Mouse (Mus musculus) embryo, embryonic 10.5 days (tissue): ENCODE measurements at regions not wholly inside any gene's neighbourhood (a gene's known extent, or its start where the extent isn't known, plus 50 kb on each side); places are given as distances from the start of the nearest gene placed in this dataset.

ENCODE experiments used
- DNase-seq: peaks from one replicate; pipeline ENCODE4 v3.0.0-alpha.2; 2015; ENCODE audit warnings: low spot score

DNA sequence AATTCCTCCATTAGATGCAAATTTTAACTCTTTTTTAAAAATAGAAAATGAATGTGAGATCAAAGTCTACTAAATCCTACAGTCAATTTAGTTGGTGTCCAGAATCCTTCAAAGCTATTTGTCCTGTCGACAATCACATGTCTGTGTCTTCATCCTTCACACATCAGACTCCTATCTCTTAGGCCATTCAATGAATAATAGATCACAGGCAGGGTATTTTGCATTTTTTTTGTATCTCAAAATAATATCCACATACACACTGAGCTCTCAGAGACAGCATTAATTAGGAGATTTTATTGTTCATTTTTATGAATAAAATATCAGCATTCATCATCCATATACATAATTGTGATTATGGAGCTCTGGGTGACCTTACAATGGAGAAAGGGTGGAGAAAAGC, 427.2 kb downstream of the Hao1 start:
- no peak for DNase-seq

DNA sequence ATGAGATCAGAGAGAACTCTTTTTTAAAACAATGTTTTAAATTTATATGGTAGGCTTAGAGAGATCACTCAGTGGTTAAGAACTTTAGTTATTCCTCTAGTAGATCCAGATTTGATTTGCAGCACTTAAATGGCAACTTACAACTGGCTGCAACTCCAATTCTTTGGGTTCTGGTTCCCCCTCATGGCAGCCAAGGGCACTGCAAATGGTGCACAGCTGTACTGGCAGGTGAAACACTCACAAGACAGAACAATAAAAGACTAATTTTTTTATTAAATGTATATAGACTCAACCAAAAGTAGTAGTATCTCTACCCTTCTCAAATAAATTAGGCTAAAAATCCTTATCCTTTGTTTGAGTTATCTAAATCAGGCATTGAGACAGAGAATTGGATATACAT, 446.9 kb downstream of the Hao1 start:
- DNase-seq, result no peak

DNA sequence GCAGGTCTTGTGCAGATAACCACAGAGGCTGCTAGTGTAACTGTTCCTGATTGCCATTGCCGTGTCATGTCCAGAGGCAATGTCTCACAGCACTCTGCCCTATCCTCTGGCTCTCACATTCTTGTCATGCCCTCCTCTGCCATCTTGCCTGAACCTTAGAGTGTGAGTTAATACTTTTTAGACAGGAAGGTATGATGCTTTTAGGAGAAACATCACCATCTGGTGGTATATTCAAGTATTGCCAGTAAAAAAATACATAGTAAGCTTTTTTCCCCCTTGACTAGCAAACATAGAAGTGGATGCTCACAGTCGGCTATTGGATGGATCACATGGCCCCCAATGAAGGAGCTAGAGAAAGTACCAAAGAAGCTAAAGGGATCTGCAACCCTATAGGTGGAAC, 465.8 kb downstream of the Hao1 start:
- peak; percentile 21 for DNase-seq

DNA sequence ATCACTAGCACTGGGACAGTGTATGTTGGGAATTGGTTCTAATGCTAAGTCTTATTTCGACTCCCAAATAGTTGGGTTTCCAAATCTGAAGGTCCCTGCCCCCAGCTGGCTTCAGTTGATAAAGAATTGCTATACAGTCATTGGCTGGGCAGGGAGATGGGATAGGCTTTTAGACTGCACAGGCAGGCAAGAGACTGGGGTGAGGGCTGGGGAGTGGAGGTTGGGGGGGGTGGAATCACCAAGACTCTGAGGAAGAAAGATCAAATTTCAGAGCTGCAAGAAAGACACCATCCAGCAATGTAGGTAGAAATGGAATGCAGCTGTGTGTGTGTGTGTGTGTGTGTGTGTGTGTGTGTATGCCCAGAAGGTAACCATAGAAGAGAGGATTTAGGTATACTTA, 474.0 kb downstream of the Hao1 start:
- peak; percentile 19 for DNase-seq

DNA sequence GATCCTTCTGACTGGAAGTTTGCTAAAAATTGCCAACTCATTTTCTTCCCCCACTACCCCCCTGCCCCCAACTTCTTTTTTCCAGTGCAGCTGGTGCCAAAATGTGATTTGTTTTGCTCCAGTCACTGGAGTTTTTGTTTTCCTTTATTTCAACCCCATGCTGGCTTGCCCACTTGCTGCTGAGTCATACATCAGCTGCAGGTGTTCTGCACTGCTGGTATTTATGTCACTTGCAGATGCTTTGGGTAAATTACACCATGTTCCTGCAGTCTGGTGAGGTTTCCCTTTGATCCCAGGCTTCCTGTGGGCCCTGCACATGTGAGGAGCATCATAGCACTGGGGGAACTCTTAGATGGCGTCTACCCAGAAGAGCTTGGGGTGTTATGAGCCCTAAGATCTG, 476.2 kb downstream of the Hao1 start:
- DNase-seq, result peak; percentile 19

DNA sequence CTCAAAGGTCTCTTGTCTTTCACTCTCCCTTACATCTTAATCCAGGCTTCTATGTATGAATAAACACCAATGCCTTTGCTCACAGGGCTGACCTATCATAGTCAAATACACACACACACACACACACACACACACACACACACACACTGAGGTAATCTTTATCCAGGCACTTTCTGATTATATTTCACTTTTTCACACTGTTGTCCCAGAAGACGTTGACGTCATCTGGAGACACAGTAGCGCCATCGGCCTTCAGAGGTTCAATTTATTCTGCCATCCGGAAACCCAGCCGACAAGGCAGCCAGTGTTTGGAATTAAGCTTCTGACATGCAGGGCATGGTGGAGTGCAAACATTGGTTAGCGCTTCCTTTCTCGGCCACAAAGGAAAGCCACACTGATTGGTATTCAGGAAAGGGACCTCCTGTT, 486.2 kb downstream of the Hao1 start:
- peak; percentile 47 for DNase-seq

DNA sequence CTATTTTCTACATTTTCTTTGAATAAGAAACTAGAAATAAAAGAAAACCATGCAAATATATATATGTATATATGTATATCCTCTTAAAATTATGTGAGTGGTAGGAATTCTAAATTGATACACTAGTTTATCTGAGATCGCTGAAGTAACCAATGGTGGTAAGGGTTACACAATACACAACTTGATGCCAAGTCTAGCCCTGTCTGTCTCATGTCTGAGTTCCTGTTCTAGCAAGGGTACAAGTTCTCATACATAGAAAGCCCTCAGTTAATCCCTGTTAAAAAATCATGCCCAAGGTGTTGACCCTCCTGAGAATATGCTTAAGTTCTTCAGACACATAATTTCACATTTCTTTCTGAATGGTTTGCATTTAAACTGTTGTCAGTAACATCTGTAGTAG, 486.8 kb downstream of the Hao1 start:
- no peak for DNase-seq

DNA sequence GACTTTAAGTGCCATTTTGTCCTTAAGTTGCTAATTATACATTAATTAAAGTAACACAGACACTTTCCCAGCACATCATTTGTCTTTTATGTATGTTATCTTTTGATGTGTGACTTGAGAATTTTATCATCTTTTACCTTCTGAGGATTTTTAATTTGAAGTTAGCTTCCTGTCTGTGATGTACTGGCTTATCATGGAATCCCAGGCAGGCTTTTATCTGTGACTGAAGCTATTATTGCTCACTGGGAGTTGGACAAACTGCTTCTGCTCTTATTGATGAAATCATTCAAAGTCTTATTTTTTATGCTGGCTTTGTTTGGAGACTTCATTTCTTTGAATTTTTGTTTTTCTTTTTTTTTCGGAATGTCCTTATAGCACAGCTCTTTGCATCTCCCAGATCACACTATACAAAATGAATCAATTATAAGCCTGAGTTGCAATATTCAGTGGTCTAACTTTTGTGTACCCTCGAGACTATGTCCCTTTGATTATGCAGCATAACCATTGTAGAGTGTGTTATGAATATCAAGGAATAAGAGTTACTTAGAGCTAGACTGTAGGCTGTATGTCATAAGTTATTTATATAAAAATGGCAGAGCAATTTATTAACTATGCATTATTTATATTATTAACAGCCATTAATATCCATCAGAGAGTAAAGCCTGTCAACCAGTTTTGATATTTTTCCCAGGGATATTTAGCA, 494.1 kb downstream of the Hao1 start:
- no peak for DNase-seq

DNA sequence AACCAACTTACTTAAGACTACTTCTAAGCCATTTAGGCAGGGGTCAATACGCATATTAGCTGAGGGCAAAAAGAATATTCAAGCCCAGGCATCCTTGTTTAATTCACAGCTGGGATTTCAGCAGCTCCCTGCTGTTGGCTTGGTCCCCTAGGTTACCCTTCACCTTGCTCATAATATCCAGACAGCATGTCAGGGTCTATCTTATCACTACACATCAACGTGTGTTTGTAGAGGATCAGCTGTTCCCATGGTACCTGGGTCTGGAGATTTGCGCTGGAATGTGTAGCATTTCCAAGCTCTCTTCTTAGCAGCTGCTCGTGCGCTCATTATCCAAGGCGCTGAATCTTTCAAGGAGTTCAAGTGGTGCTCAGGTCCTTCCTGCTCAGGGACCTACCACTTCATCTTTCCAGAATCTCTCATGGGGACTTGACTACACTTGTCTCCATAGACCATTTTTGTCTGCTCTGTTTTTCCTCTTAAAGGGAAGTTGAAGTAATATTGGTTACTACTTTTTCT, 484.5 kb downstream of the Bmp2 start:
- DNase-seq, result peak; percentile 37

DNA sequence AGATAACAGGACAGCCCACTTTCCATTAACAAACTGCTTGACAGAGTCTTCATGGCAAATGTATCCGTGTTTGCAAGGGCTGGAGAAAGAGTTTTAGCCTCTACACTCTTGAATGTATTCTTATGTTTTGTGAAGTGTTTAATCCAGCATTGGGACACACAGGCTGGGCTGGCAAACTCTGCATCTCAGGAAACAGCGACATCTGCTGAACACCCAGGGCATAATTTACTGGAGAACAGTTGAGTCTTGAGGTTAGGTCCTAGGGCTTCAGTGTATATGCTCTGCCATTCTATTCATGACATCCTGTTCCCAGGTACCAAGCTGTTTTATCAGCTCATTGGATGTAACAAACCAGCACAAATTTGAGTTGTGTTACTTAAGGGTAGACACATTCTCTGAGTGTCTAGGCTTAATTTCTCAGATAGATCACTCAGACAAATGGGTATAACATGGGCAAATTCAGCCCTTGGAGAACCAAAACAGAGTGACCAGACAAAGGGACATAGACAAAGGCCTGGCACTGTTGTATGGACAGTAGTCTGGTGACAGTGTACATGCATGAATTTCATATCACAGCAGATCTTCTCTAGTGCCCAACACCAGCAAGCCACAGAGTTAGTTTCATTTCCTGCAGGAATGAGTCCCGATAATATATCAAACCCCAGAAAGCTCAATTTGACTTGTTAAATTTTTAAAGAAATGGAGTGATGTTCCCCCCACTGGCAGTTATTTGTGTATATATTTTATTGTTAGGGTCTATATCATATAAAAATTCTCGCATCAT, 477.9 kb downstream of the Bmp2 start:
- peak; percentile 71 for DNase-seq

DNA sequence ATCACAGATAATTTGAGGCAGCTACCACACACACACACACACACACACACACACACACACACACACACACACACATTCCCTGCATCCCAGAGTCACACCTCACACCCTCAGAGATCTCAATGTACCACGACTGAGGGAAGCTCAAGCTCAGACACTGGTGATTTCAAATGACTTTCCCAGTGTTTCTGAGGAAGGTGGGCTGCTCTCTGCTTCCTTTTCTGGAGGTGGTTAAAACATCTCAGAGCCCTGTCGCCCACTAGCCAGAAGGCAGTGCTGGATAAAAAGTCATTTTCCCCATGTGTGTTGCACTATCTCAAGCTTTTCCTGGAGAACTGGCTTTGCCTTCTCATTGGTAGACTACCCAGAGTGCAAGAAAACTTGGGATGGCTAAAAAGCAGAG, 477.2 kb downstream of the Bmp2 start:
- no peak for DNase-seq

DNA sequence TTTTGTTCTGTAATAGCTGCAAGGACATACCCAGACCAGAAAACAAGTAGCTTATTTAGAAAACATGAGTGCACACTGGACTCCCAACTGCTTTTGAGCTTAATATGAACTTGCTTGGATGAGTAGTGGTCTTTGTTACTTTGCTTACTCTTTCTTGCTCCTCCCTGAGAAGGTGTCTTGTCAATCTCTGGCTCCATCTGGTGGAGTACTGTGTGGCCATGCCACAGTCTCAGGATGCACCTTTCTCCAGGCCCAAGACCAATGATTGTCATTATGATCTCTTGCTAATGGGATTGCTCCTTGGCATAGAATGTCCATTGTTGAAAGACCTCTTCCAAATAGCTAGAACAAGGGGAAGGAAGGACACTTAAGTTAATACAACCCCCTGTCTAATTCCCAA, 465.1 kb downstream of the Bmp2 start:
- peak; percentile 53 for DNase-seq

DNA sequence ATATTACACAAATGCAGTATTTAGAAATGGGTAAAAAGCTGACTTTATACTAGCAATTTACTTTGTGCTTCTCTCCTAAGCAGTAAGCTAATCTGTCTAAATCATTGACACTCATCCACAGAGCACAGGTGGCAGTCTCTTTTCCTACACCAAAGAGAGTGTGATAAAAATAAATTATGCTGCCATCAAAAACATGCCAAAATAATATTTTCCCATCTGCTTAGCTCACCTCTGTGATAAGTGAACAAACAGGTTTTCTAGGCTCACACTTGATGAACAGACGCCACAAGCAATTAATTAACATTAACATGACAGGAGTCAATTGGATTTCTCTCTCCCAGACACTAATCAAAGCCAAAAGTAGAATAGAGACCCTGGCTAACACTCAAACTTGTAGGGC, 451.2 kb downstream of the Bmp2 start:
- no peak for DNase-seq

DNA sequence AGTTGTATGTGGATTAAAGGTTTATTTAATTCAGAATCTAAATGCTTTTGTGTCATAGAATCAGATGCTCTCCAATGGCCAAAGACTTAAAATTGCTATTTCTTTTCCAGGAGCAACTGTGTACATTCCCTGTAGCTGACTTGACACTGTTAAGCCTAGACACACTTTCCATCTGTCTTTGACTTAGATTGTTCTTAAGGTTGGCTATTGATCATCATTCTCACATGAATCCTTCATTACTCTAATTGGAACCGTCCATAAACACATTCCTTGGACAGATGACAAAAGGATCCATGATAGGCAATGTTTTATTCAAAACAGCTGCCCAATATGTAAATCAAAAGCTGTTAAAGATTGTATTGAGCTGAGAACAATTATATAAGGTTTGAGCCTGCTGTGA, 442.8 kb downstream of the Bmp2 start:
- no peak for DNase-seq

DNA sequence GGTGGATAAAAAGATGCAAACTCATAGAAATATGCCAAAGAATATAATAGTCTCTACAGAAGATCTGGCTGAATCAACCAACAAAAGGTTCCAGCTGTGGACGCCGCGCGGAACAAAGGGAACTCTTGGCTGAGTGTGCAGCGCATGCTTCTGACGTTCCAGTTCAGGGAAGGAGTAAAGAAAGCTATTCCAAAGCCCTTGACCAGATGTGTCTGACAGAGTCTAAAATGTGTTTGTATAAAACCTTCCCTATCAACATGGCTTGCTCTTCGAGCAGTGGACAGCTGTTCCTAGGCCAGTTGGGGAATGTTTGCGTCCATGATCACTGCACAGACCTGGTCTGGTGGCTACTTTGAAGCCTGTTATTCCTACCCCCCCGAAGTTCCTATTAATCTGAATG, 442.4 kb downstream of the Bmp2 start:
- DNase-seq, result no peak

DNA sequence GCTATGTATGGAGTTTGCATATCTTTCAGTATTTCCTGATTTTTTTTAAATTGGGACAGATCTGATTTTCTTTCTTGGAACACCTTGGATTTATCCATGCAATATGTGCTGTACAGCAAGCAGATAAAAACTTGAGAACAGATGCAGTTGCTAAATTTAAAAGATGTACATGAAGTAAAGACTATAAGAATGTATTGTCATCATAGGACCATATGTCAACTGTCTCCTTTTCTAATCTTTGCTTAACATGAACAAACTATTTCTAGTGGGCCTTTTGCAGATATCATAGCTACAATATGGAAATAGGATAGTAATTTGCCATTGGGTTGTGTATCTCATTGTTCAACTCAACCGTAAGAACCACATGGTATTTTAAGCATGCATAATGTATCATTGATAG, 435.7 kb downstream of the Bmp2 start:
- no peak for DNase-seq
